Mouse (Mus musculus) erythroblast, embryonic 14.5 days (primary cell): Measurements from ENCODE around the gene Gmnn.

Experiments
- GATA1 ChIP-seq: IDR thresholded peaks from 2 replicates; pipeline ENCODE4 v1.6.1; 2012; ENCODE audit warnings: low read length, inconsistent platforms, mixed read lengths
- TAL1 ChIP-seq: IDR thresholded peaks from 3 replicates; pipeline ENCODE4 v1.6.1; 2012; ENCODE audit warnings: low read length, inconsistent platforms, mixed read lengths

DNA sequence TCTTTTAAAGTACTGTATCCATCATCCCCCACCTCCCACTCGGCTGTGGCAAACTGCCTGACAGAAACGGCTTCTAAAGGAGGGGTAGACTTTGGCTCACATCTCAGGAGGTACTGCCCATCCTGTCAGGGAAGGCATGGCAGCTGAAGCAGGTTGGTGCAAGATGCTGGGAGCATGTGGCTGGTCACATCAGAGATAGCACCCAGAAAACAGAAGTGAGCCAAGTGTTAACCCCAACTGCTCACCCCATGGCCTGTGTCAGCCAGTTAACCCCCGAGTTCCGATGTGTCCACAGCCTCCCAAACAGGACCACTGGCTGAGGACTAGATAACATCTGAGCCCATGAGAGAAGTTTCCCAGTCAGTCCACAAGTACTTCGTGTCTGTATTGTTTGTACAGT, 46.1 kb downstream of the Gmnn start:
- no peak for TF ChIP-seq GATA1
- no peak for TF ChIP-seq TAL1
